Mouse (Mus musculus): ENCODE results near the gene Aar2. TPM values are rescaled to one million over a fixed set of nuclear protein-coding genes. Genes with fewer than 3 reads are reported as not detected.

Gene Aar2
- total and polyA plus RNA-seq, 3 experiments = 28.2 to 34.1 TPM; not detected in 1

DNA sequence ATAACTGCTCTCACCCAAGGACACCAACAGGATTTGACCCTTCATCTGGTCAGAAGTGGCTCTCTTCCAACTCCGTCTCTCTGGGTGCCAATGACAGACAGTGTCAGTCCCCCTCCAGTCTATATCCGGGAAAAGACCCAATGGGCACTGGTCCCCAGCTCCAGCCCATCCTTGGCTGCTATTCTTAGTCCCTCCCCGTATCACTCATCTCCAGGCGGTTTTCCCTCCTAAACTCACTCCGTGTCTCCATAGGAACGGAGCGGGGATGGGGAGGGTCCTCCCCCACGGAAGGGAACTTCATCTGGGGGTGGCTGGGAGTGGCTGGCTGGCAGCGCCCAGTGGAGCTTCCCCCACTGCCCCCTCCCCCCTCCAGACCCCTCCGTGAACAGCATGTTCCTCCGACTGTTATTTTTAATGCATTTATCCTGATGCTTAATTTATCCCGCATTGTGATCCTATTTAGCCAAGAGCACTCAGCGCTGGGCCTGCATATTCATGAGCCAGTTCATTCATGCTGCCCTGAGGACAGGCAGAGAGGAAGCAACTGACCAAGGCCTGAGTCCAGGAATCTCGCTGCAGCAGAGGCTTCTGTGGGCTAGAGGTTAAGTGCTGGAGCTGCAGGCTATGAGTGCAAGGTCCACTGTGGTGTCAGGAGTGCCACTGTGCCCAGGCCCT is 37.5 kb downstream of the Aar2 start:
- H3K36me3 ChIP-seq (ENCODE audit: control insufficient read depth in 1 of 2, insufficient read depth in 2 of 2, low read length in 2 of 2) = no peaks in the 10 kb centered on the region
- H3K4me3 ChIP-seq (ENCODE audit: control insufficient read depth in 1 of 2, insufficient read depth in 1 of 2, low read depth in 2 of 2, low read length in 2 of 2) = no peak overlapping the region
- no peaks in the 10 kb centered on the region for H3K4me1 ChIP-seq (ENCODE audit: control insufficient read depth in 1 of 2, insufficient read depth in 2 of 2, low read length in 2 of 2)
- H3K79me2 ChIP-seq (ENCODE audit: control insufficient read depth, insufficient read depth, low read length, poor library complexity) = no peaks in the 10 kb centered on the region
- no peak for DNase-seq (ENCODE audit: low read depth, low spot score)
- H3K27ac ChIP-seq (ENCODE audit: control insufficient read depth, low read depth, low read length) = no peak overlapping the region
- no peak overlapping the region for H3K9ac ChIP-seq (ENCODE audit: control insufficient read depth, low read depth, low read length, poor library complexity, severe bottlenecking)
- TF ChIP-seq POLR2AphosphoS5 (IDR thresholded peaks at IDR 0.05; ENCODE audit: borderline replicate concordance, low read depth, low read length) (no peak), EP300 (IDR thresholded peaks at IDR 0.05; ENCODE audit: low read depth in 1 of 2, low read length in 2 of 2) (no peak), E2F4 (IDR thresholded peaks at IDR 0.05; ENCODE audit: borderline replicate concordance, low read depth, low read length) (no peak), GABPA (IDR thresholded peaks at IDR 0.05; ENCODE audit: low read depth, low read length) (no peak), MXI1 (IDR thresholded peaks at IDR 0.05; ENCODE audit: low read depth, low read length) (no peak), ZC3H11A (IDR thresholded peaks at IDR 0.05; ENCODE audit: low read depth, low read length) (no peak), UBTF (IDR thresholded peaks at IDR 0.05; ENCODE audit: borderline replicate concordance, insufficient read depth, low read depth, low read length) (no peak), TCF12 (IDR thresholded peaks at IDR 0.05; ENCODE audit: low read depth, low read length) (no peak), ZNF384 (IDR thresholded peaks at IDR 0.05; ENCODE audit: low read depth, low read length) (no peak)
- H3K27me3 ChIP-seq (ENCODE audit: control insufficient read depth in 1 of 2, insufficient read depth in 2 of 2, low read length in 2 of 2) = peaks cover 0 to 8% of the 10 kb centered on the region in 2 experiments; a peak in 2 of 4 replicates
- no peaks in the 10 kb centered on the region for H3K9me3 ChIP-seq (replicated peaks; ENCODE audit: insufficient read depth, low read length)

GRCm38 (mm10) chr2:156589481-156589880 is 42.1 kb downstream of the Aar2 start:
- Histone ChIP-seq H3K27me3 (ENCODE audit: control insufficient read depth in 1 of 2, insufficient read depth in 2 of 2, low read length in 2 of 2) (peaks cover 0 to under 1% of the 10 kb centered on the region in 2 experiments; a peak in 2 of 4 replicates), H3K79me2 (ENCODE audit: control insufficient read depth, insufficient read depth, low read length, poor library complexity) (no peaks in the 10 kb centered on the region), H3K36me3 (ENCODE audit: control insufficient read depth in 1 of 2, insufficient read depth in 2 of 2, low read length in 2 of 2) (no peaks in the 10 kb centered on the region), H3K4me3 (ENCODE audit: control insufficient read depth in 1 of 2, insufficient read depth in 1 of 2, low read depth in 2 of 2, low read length in 2 of 2) (no peak overlapping the region), H3K9ac (ENCODE audit: control insufficient read depth, low read depth, low read length, poor library complexity, severe bottlenecking) (no peak overlapping the region), H3K4me1 (ENCODE audit: control insufficient read depth in 1 of 2, insufficient read depth in 2 of 2, low read length in 2 of 2) (no peaks in the 10 kb centered on the region), H3K27ac (ENCODE audit: control insufficient read depth, low read depth, low read length) (no peak overlapping the region), H3K9me3 (replicated peaks; ENCODE audit: insufficient read depth, low read length) (no peaks in the 10 kb centered on the region)
- TF ChIP-seq CHD1 (IDR thresholded peaks at IDR 0.05; ENCODE audit: low read depth, low read length) = no peak
- TF ChIP-seq TAL1 (IDR thresholded peaks at IDR 0.05; ENCODE audit: low read length) = no peak
- no peak for TF ChIP-seq TBP (IDR thresholded peaks at IDR 0.05; ENCODE audit: low read depth, low read length)
- no peak for TF ChIP-seq USF1 (IDR thresholded peaks at IDR 0.05; ENCODE audit: low read depth, low read length)
- TF ChIP-seq EP300 (IDR thresholded peaks at IDR 0.05; ENCODE audit: low read depth in 1 of 2, low read length in 2 of 2) = no peak
- no peak for TF ChIP-seq ETS1 (IDR thresholded peaks at IDR 0.05; ENCODE audit: low read depth, low read length)
- TF ChIP-seq E2F4 (IDR thresholded peaks at IDR 0.05; ENCODE audit: borderline replicate concordance, low read depth, low read length) = no peak
- TF ChIP-seq KAT2A (conservative IDR thresholded peaks at IDR 0.05; ENCODE audit: low read depth, low read length) = no peak
- no peak for TF ChIP-seq GATA1 (IDR thresholded peaks at IDR 0.05; ENCODE audit: low read depth, low read length)
- no peak for TF ChIP-seq ELF1 (IDR thresholded peaks at IDR 0.05; ENCODE audit: low read depth, low read length)
- TF ChIP-seq MEF2A (IDR thresholded peaks at IDR 0.05; ENCODE audit: extremely low read depth, insufficient replicate concordance, low read depth, low read length, poor library complexity, severe bottlenecking) = no peak
- TF ChIP-seq POLR2A (IDR thresholded peaks at IDR 0.05; ENCODE audit: control insufficient read depth in 1 of 2, insufficient read depth in 1 of 2, low read depth in 1 of 2, low read length in 2 of 2, poor library complexity in 1 of 2) = no peak
- TF ChIP-seq POLR2AphosphoS5 (IDR thresholded peaks at IDR 0.05; ENCODE audit: borderline replicate concordance, low read depth, low read length) = no peak
- TF ChIP-seq RAD21 (IDR thresholded peaks at IDR 0.05; ENCODE audit: low read depth, low read length) = no peak
- no peak for TF ChIP-seq ZMIZ1 (IDR thresholded peaks at IDR 0.05; ENCODE audit: low read depth, low read length)
- DNase-seq (ENCODE audit: low read depth, low spot score) = no peak

Data from MEL (cell line).